Mouse (Mus musculus): ENCODE results near the gene Paxx.

GRCm38 (mm10) chr2:25427256-25427655, 33.6 kb downstream of the Paxx start:
- TF ChIP-seq CTCF (IDR thresholded peaks at IDR 0.05; ENCODE audit: control insufficient read depth, insufficient read depth, insufficient replicate concordance, low read depth, low read length) (no peak), POLR2A (IDR thresholded peaks at IDR 0.05; ENCODE audit: control insufficient read depth, low read depth, low read length) (no peak)

Measured in testis, adult 2 months (tissue).